Mouse (Mus musculus) forebrain, embryonic 15.5 days (tissue): ENCODE measurements around the gene Tex44. TPM values are rescaled to one million over a fixed set of nuclear protein-coding genes. Genes with fewer than 3 reads are reported as not detected.

Source experiments
- ATAC-seq: fragments of 200-750 bp; cut with Nextera tagmentation; replicated peaks from 2 replicates; pipeline ENCODE4 v1.8.0; 2017; ENCODE audit warnings: mild to moderate bottlenecking, moderate TSS enrichment, moderate library complexity
- H3K27ac ChIP-seq: fragments of 300-500 bp; sonication (generic); replicated peaks from 2 replicates; pipeline ENCODE4 v1.5.1; 2015; ENCODE audit warnings: mild to moderate bottlenecking, inconsistent platforms
- H3K27me3 ChIP-seq: fragments of 300-500 bp; sonication (generic); 2 replicates; pipeline ENCODE4 v1.6.1; 2015; ENCODE audit warnings: inconsistent platforms
- H3K36me3 ChIP-seq: fragments of 300-500 bp; sonication (generic); 2 replicates; pipeline ENCODE4 v1.6.1; 2015; ENCODE audit warnings: mild to moderate bottlenecking, inconsistent platforms
- H3K4me1 ChIP-seq: fragments of 300-500 bp; sonication (generic); 2 replicates; pipeline ENCODE4 v1.6.1; 2015; ENCODE audit warnings: inconsistent platforms
- H3K4me2 ChIP-seq: fragments of 300-500 bp; sonication (generic); replicated peaks from 2 replicates; pipeline ENCODE4 v1.6.1; 2015; ENCODE audit warnings: mild to moderate bottlenecking, inconsistent platforms
- H3K4me3 ChIP-seq: fragments of 300-500 bp; sonication (generic); 2 replicates; pipeline ENCODE4 v1.5.1; 2015; ENCODE audit warnings: mild to moderate bottlenecking, inconsistent platforms
- H3K9ac ChIP-seq: fragments of 300-500 bp; sonication (generic); replicated peaks from 2 replicates; pipeline ENCODE4 v1.6.1; 2015; ENCODE audit warnings: mild to moderate bottlenecking, inconsistent platforms
- H3K9me3 ChIP-seq: fragments of 300-500 bp; sonication (generic); 2 replicates; pipeline ENCODE4 v1.6.1; 2016; ENCODE audit warnings: inconsistent platforms
- WGBS: fragments of 180-500 bp; shearing (Covaris S2); methylation state at CpG from one replicate; pipeline ENCODE4 v1.1.7; 2015; ENCODE audit warnings: mixed read lengths; 5-methylcytosine and 5-hydroxymethylcytosine counted together
- polyA plus RNA-seq: library from polyadenylated mRNA; unstranded; fragments of >200 nt; fragmentation: Nextera tagmentation; extraction: Ambion mirVana; gene quantifications from 2 replicates; pipeline ENCODE4 v1.2.1, GENCODE M21; 2015

Gene Tex44
- polyA plus RNA-seq, 1 experiment from 2014 or later = not detected

DNA sequence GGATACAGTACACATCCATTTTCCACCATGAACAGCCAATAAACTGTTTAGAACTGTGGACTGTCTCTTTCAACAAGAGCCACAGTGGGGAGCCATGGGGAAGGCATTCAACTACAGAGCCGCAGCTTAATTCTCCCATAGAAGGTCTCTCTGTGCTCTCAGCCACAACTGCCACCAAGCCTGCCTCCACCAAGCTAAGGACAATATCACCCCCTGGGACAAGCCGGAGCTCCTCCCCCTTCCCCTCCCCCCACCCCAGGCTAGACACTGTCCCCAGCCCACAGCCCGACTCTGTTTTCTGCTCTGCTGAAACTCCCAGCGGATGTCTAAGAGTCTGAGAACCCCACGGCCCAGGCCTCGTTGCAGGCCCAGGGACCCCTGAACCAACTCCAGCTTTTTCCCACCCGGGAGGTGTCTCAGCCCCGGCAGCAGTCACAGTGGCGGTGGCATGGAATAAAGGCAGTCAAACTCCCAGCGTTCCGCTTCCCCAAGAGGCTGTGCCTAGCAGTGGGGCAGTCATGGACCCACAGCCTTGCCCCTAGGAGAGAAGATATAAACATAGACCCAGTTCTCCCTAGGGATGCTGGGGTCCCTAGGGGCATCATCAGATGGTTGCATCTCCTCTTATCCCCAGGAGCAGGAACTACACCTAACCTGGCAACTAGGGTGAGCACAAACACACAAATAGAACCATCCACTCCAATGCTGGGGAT, 1.1 kb upstream of the Tex44 start:
- no peaks in the 10 kb centered on the region for H3K9me3 ChIP-seq
- H3K4me3 ChIP-seq = no peak overlapping the region
- H3K27ac ChIP-seq = no peak overlapping the region
- H3K4me1 ChIP-seq = peaks cover 16% of the 10 kb centered on the region
- H3K27me3 ChIP-seq = no peaks in the 10 kb centered on the region
- no peak overlapping the region for H3K9ac ChIP-seq
- no peaks in the 10 kb centered on the region for H3K36me3 ChIP-seq
- 12% methylated on average over 11 of the region's 11 CpGs for WGBS
- no peak overlapping the region for H3K4me2 ChIP-seq
- ATAC-seq = 0 out of 2 replicates have a peak, but pooled peaks have one; percentile 49

DNA sequence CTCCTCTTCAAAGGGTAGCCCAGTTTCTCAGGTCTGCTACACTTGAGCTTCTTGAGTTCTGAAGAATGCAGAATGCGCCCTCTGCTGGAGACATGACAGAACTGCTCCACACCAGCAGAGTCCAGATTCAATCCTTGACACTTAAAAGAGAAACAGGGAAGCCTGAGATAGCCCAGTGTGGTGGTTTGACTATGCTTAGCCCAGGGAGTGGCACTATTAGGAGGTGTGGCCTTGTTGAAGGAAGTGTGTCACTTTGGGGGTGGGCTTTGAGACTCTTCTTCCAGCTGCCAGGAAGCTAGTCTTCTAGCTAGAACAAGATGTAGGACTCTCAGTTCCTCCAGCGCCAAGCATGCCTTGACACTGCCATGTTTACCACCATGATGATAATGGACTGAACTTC, 3.9 kb downstream of the Tex44 start:
- Histone ChIP-seq H3K27ac (no peak overlapping the region), H3K4me2 (no peak overlapping the region), H3K9me3 (no peaks in the 10 kb centered on the region), H3K4me1 (peaks cover 17% of the 10 kb centered on the region), H3K4me3 (no peak overlapping the region), H3K36me3 (no peaks in the 10 kb centered on the region), H3K9ac (no peak overlapping the region), H3K27me3 (no peaks in the 10 kb centered on the region)
- 46% methylated on average over 2 of the region's 2 CpGs for WGBS
- no peak for ATAC-seq

DNA sequence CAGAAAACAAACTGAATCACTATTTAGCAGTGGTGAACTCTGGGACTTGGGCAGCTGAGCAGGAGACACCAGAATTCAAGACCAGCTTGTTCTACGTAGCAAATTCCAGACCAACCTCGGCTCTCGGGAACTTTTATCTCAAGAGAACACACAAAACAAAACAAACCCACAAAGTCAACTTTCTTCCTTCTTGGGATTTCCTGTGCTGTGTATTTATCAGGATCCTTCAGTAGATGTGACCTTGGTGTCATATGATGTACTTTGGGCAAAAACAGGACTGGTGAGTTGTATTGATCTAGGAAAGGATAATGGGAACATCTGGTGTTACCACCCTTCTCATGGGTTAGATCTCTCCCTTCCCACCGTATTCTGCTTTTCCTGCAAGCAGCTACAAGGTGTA, 6.6 kb downstream of the Tex44 start:
- 89% methylated on average over 4 of the region's 4 CpGs for WGBS
- H3K27me3 ChIP-seq = no peaks in the 10 kb centered on the region
- H3K9me3 ChIP-seq = no peaks in the 10 kb centered on the region
- H3K9ac ChIP-seq = no peak overlapping the region
- H3K4me3 ChIP-seq = no peak overlapping the region
- H3K27ac ChIP-seq = no peak overlapping the region; the same call in 1 of the 2 replicates
- H3K36me3 ChIP-seq = no peaks in the 10 kb centered on the region
- no peak for ATAC-seq
- H3K4me2 ChIP-seq = no peak overlapping the region
- H3K4me1 ChIP-seq = peaks cover 29% of the 10 kb centered on the region

DNA sequence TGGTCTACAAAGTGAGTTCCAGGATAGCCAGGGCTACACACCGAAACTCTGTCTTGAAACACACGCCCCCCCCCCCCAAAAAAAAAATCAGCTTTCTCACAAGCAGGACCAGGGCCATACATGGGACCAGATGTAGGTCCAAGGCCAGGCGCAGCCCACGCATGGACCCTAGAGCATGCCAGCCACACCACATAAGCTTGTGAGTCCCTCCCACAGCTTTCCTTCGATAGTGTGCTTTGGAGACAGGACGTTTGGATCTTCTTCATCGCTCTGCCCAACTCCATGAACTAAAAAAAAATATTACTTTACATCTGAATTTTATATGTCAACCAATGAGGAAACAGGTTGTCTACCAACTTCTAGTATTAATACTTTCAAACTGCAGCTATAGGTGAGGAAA, 7.2 kb downstream of the Tex44 start:
- H3K36me3 ChIP-seq = no peaks in the 10 kb centered on the region
- peak overlapping the region; percentile 99 for H3K27ac ChIP-seq
- H3K4me1 ChIP-seq = peaks cover 29% of the 10 kb centered on the region
- WGBS = 86% methylated on average over 7 of the region's 7 CpGs
- H3K27me3 ChIP-seq = no peaks in the 10 kb centered on the region
- no peak overlapping the region for H3K4me2 ChIP-seq
- H3K9ac ChIP-seq = no peak overlapping the region
- no peaks in the 10 kb centered on the region for H3K9me3 ChIP-seq
- H3K4me3 ChIP-seq = no peak overlapping the region
- ATAC-seq = no peak

DNA sequence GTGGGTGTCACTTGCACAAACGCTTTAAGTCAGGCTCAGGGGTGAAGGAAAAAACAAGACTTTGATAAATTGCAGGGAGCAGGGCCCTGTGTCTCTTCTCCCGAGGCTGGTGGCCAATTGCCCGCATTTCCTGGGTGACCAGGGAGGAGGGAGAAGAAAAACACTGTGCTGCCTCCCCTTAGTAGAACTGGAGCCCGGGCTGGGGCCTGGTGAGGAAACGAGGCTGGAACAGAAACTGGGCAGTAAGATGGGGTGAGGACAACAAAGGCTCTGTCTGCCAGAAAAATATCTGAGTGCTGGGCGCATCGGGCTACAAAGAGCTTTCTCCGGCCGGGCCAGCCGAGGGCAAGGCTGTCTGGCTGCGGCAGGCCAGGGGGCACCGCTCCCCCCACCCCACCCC, 7.9 kb downstream of the Tex44 start:
- no peaks in the 10 kb centered on the region for H3K27me3 ChIP-seq
- no peaks in the 10 kb centered on the region for H3K9me3 ChIP-seq
- WGBS = 0% methylated on average over 11 of the region's 12 CpGs
- H3K4me1 ChIP-seq = peaks cover 32% of the 10 kb centered on the region
- H3K27ac ChIP-seq = peak overlapping the region; percentile 99
- H3K9ac ChIP-seq = peak overlapping the region; percentile 72
- ATAC-seq = peak; percentile 59
- peak overlapping the region; percentile 81 for H3K4me2 ChIP-seq
- no peaks in the 10 kb centered on the region for H3K36me3 ChIP-seq
- peak overlapping the region; percentile 49 for H3K4me3 ChIP-seq

DNA sequence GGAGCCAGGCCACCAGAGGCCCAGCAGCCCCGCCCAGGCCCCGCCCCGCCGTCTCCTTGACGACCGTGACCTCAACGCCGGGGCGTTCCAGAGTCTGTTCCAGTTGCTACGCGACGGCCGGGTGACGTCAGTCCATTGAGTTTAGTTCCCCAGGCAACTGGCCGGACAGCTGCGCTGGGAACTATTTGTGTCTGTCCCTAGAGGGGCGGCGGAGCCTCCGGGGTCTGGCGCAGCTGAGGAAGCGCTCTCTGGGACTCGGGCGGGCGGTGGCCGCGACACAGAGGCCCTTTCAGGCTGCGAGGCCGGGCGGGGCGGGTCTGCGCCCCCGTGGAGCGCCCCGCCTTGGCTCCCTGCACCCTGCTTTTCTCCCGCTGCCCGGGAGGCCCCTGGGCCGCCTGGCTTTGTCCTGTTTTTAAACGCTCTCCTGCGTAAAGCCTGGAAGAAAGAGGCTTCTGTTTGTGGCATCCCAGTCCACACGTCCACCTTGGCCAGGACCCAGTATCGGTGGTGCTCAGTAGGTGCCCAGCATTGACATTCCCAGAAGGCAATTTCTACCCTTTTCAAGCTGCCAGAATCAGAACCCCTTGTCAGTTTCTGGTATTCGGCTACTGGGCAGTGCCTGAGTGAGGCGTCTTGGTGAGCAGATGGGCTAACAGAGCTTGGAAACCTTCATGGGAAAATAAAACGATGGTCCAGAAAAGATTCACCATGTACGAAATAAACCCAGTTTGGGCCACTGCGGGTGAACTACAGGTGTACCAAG, 8.5 kb downstream of the Tex44 start:
- Histone ChIP-seq H3K9me3 (no peaks in the 10 kb centered on the region), H3K4me1 (peaks cover 35% of the 10 kb centered on the region), H3K27me3 (no peaks in the 10 kb centered on the region), H3K27ac (peak overlapping the region; percentile 99), H3K36me3 (no peaks in the 10 kb centered on the region), H3K4me3 (peak overlapping the region; percentile 49), H3K9ac (peak overlapping the region; percentile 72), H3K4me2 (peak overlapping the region; percentile 81)
- ATAC-seq = peak; percentile 92
- 2% methylated on average over 46 of the region's 46 CpGs for WGBS

DNA sequence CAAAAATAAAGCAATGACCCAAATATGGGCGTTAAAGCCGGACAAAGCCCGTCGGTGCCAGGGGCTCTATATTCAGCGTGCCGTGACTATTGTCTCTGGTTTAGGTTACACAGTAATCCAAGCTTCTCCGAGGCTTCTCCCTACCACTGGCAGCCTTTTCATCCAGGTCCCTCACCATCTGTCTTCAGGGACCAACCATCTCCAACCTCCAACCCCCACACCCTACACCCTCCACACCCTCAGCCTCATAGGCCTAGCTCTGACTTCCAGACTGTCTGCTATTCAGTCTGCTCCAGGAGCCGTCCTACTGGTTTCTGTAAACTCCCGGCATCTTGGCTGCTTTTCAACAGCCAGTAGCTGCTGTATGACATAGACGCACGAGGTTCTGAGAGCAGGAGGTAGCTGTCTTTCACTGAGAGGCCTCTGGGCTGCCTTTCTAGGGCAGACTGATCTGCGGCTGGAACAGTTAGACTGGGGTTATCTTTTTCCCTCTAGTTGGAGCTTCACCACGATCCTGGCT, 9.2 kb downstream of the Tex44 start:
- Histone ChIP-seq H3K9me3 (no peaks in the 10 kb centered on the region), H3K27me3 (no peaks in the 10 kb centered on the region), H3K4me2 (peak overlapping the region; percentile 81; the same call in 1 of the 2 replicates), H3K36me3 (no peaks in the 10 kb centered on the region), H3K9ac (peak overlapping the region; percentile 72; the same call in 1 of the 2 replicates), H3K4me3 (no peak overlapping the region), H3K4me1 (peaks cover 40% of the 10 kb centered on the region), H3K27ac (peak overlapping the region; percentile 99)
- WGBS = 6% methylated on average over 13 of the region's 13 CpGs
- ATAC-seq = peak; percentile 32

DNA sequence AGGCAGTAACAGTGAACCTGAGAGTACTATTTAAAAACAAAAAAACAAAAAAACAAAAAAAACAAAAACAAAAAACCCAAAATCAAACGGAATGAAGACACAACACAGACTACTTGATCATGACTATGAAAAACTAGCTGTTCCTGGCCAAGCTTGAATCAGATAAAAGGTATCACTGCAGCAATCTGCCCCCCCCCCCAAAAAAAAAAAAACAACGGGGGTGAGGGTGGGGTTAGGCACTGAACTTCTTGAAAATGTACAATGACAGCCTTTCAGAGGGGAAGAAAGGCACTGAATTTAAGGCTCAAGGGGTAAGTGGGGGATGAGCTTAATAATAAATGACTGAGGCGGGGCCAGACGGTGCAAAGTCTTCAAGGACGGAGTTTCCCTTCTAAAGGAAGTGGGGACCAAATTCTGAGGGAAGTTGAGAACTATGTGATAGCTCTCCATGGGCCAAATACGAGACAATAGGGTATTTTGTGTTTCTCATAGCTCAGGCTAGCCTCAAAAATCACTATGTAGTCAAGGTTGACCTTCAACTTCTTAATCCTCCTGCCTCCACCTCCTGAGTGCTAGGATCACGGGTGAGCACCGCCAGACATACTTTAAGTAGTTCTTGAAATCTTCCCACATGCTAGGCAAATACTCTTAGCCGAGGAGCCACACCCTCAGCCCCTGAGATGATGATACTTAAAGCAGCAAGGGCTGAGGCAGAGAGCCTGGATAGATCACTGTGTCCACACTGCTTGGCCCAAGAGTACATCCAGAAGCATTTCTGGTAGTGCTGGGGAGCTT, 11.3 kb downstream of the Tex44 start:
- no peaks in the 10 kb centered on the region for H3K27me3 ChIP-seq
- H3K27ac ChIP-seq = no peak overlapping the region
- no peak for ATAC-seq
- no peaks in the 10 kb centered on the region for H3K9me3 ChIP-seq
- no peak overlapping the region for H3K9ac ChIP-seq
- H3K4me2 ChIP-seq = no peak overlapping the region
- H3K36me3 ChIP-seq = no peaks in the 10 kb centered on the region
- 66% methylated on average over 9 of the region's 9 CpGs for WGBS
- peaks cover 59% of the 10 kb centered on the region for H3K4me1 ChIP-seq
- H3K4me3 ChIP-seq = no peak overlapping the region

DNA sequence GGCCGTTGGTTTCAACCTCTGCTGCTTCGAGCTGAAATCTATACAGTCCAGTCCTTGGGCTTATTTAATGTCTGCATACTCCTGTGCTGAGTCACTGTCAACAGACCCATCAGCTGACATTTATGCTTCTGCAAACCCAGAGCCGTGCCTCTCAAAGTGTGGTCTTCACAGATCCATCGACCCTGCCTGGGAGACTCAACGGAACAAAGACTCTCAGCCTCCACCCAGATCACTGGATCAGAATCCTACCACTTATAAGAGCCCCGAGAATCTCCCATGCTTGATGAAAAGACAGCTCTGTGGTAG, 11.8 kb downstream of the Tex44 start:
- no peak for ATAC-seq
- no peaks in the 10 kb centered on the region for H3K36me3 ChIP-seq
- H3K4me3 ChIP-seq = no peak overlapping the region
- no peak overlapping the region for H3K9ac ChIP-seq
- peaks cover 64% of the 10 kb centered on the region for H3K4me1 ChIP-seq
- H3K4me2 ChIP-seq = no peak overlapping the region
- H3K9me3 ChIP-seq = no peaks in the 10 kb centered on the region
- 74% methylated on average over 6 of the region's 6 CpGs for WGBS
- no peaks in the 10 kb centered on the region for H3K27me3 ChIP-seq
- H3K27ac ChIP-seq = no peak overlapping the region

DNA sequence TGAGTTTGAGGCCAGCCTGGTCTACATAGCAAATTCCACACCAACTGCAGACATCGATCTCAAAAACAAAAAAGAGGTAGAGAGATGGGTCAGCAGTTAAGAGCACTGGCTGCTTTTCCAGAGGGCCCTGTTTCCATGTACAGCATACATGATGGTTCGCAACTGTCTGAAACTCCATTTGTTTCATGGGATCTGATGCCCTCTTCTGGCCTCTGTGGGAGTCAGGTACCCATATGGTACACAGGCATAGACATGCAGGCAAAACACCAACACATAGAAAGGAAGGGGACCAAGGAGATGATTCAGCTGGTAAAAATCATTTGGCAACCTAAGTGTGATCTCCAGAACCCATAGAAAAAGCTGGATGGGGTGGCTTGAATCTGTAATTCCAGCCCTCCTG, 12.4 kb downstream of the Tex44 start:
- no peak for ATAC-seq
- H3K27me3 ChIP-seq = no peaks in the 10 kb centered on the region
- H3K4me3 ChIP-seq = no peak overlapping the region
- H3K4me1 ChIP-seq = peaks cover 69% of the 10 kb centered on the region
- no peaks in the 10 kb centered on the region for H3K9me3 ChIP-seq
- H3K36me3 ChIP-seq = no peaks in the 10 kb centered on the region
- no peak overlapping the region for H3K9ac ChIP-seq
- 83% methylated on average over 2 of the region's 2 CpGs for WGBS
- H3K27ac ChIP-seq = no peak overlapping the region
- no peak overlapping the region for H3K4me2 ChIP-seq

DNA sequence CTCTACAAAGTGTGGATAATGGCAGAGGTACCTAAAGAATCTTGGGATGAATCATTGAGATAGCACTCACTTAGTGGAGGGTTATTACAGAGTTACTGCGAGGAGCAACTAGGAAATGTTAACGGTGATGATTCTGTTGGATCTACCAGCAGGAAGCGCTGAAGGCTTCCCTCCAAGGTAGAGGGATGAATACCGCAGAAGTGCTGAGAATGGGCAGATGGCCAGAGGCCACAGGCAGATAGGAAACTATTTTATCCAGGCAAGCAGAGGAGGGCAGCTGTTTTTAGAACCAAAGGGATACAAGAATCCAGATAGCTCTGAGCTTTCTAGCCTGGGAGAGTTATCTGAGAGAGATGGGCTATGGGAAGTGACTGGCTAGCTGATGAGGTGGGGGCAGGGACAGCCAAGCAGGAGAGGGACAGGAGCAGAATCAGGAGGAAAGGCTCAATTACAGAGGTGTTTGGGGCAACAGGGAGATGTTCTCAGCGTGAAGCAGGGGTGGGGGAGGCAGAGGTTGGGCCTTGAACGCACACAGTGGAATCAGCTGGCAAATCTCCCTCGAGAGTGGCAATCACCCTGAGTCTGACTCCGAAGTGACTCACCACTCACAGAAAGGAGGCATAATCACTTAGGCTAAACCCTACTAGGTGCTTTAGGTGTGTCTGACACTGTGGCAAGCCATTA, 13.5 kb downstream of the Tex44 start:
- Histone ChIP-seq H3K36me3 (no peaks in the 10 kb centered on the region), H3K4me2 (no peak overlapping the region), H3K9ac (peak overlapping the region; percentile 92; the same call in 1 of the 2 replicates), H3K9me3 (no peaks in the 10 kb centered on the region), H3K4me3 (no peak overlapping the region), H3K27me3 (no peaks in the 10 kb centered on the region), H3K27ac (peak overlapping the region; percentile 100), H3K4me1 (peaks cover 65% of the 10 kb centered on the region)
- WGBS = 30% methylated on average over 8 of the region's 8 CpGs
- no peak for ATAC-seq
